Mouse (Mus musculus) olfactory bulb, adult 2 months (tissue): ENCODE data around the gene Tigd3.

Experiments used
- CTCF ChIP-seq: fragments of 200-500 bp; IDR thresholded peaks from 2 replicates; pipeline ENCODE4 v1.5.1; 2012; ENCODE audit warnings: low read depth, mild to moderate bottlenecking, low read length, moderate library complexity; ENCODE audit not compliant: insufficient read depth
- POLR2A ChIP-seq: fragments of 200-500 bp; IDR thresholded peaks from 2 replicates; pipeline ENCODE4 v1.6.1; 2012; ENCODE audit warnings: mild to moderate bottlenecking, low read depth, low read length, moderate library complexity; ENCODE audit not compliant: insufficient read depth

- TF ChIP-seq CTCF = no peak
- TF ChIP-seq POLR2A = no peak
Measured at GRCm38 (mm10) chr19:5885838-5886237, 8.1 kb downstream of the Tigd3 start.
